Mouse (Mus musculus): Measurements from ENCODE around the gene Rsph6a.

- no peak for TF ChIP-seq POLR2A (IDR thresholded peaks at IDR 0.05; ENCODE audit: borderline replicate concordance, low read depth, low read length)
- no peak for TF ChIP-seq CTCF (IDR thresholded peaks at IDR 0.05; ENCODE audit: low read depth, low read length)
Measured at GRCm38 (mm10) chr7:19010581-19010980, 43.9 kb upstream of the Rsph6a start.
